Mouse (Mus musculus): Measurements from ENCODE around the gene Acyp2. TPM values are rescaled to one million over a fixed set of nuclear protein-coding genes. Genes with fewer than 3 reads are reported as not detected.

Acyp2 gene
- polyA plus RNA-seq, 1 experiment from 2014 or later = 50.0 TPM

DNA sequence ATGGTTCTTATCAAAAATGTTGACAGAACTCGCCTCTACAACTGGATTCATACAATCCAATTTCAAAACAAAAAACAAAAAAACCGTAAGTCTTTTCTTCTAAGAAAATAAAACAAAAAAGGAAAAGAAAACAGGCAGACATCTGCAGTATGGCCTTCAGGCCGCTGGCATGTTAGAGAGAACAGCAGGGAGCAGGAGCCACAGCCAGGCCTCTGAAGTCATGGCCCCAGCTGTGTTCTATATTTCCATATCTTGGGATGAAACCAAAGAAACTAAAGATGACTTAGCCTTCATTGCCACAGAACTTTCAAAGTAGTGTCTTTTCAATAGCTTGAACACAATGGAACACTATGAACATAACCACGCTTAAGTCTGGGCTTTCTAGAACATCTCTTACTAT is 31.2 kb downstream of the Acyp2 start:
- no peak overlapping the region for H3K4me3 ChIP-seq (replicated peaks; ENCODE audit: low read depth, low read length)
- H3K4me1 ChIP-seq (replicated peaks; ENCODE audit: insufficient read depth, low read length) = no peaks in the 10 kb centered on the region
- H3K27me3 ChIP-seq (ENCODE audit: insufficient read depth, low read length) = no peaks in the 10 kb centered on the region
- H3K27ac ChIP-seq = no peak overlapping the region
- H3K9me3 ChIP-seq (replicated peaks; ENCODE audit: low read length) = no peaks in the 10 kb centered on the region
- H3K9ac ChIP-seq (ENCODE audit: low read depth, low read length) = no peak overlapping the region
- ATAC-seq (replicated peaks; ENCODE audit: low FRiP score, low read depth) = no peak
- no peak overlapping the region for H3K4me2 ChIP-seq (ENCODE audit: low read length)
- peak; percentile 35 for DNase-seq (ENCODE audit: low spot score)
- H3K36me3 ChIP-seq (ENCODE audit: insufficient read depth, low read length) = no peaks in the 10 kb centered on the region
- 70% methylated on average over 4 of the region's 4 CpGs for WGBS
- no peak for TF ChIP-seq CTCF (IDR thresholded peaks at IDR 0.05; ENCODE audit: low read depth)

DNA sequence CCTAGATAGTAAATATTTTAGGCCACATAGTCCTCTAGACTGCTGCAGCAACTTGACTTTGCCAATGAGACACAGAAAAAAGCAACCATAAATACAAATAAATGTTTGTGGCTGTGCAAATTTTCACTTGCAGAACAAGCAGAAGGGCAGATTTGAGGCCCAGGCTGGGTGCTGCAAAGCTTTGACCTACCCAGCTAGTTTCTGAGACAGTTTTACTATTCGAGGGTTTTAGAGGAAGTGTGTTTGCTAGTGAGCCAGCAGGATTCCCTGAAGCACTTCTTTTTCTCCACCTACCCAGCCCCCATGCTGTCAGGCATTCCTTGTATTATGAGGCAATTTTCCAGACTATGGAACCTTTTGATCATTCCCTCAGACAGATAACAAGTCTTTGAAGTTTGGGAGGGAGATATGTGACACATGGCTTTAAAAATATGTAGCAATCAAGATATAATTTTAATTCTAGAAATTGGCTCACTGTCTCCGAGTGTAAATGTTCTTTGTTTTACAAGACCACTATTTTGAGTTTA is 31.8 kb downstream of the Acyp2 start:
- no peaks in the 10 kb centered on the region for H3K27me3 ChIP-seq (ENCODE audit: insufficient read depth, low read length)
- TF ChIP-seq CTCF (IDR thresholded peaks at IDR 0.05; ENCODE audit: low read depth) = no peak
- H3K27ac ChIP-seq = no peak overlapping the region
- no peak overlapping the region for H3K9ac ChIP-seq (ENCODE audit: low read depth, low read length)
- H3K4me1 ChIP-seq (replicated peaks; ENCODE audit: insufficient read depth, low read length) = no peaks in the 10 kb centered on the region
- H3K4me2 ChIP-seq (ENCODE audit: low read length) = no peak overlapping the region
- H3K4me3 ChIP-seq (replicated peaks; ENCODE audit: low read depth, low read length) = no peak overlapping the region
- ATAC-seq (replicated peaks; ENCODE audit: low FRiP score, low read depth) (no peak), DNase-seq (ENCODE audit: low spot score) (peak; percentile 16)
- 32% methylated on average over 2 of the region's 2 CpGs for WGBS
- H3K9me3 ChIP-seq (replicated peaks; ENCODE audit: low read length) = no peaks in the 10 kb centered on the region
- H3K36me3 ChIP-seq (ENCODE audit: insufficient read depth, low read length) = no peaks in the 10 kb centered on the region

DNA sequence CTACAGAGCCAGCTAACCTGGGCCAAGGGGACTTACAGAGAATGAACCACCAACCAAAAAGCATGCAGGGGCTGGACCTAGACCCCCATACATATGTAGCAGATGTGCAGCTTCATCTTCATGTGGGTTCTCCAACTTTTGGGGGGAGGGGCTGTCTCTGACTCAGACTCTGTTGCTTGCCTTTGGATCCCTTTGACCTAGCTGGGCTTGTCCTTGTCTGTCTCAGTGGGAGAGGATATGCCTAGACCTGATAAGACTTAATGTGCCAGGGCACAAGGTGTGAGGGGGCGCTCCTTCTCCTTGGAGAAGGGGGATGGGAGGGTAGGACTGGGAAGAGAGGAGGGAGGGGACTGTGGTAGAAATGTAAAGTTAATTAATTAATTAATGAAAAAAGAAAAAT is 33.4 kb downstream of the Acyp2 start:
- Histone ChIP-seq H3K27ac (no peak overlapping the region), H3K27me3 (ENCODE audit: insufficient read depth, low read length) (no peaks in the 10 kb centered on the region), H3K9ac (ENCODE audit: low read depth, low read length) (no peak overlapping the region), H3K36me3 (ENCODE audit: insufficient read depth, low read length) (no peaks in the 10 kb centered on the region), H3K4me2 (ENCODE audit: low read length) (no peak overlapping the region), H3K4me3 (replicated peaks; ENCODE audit: low read depth, low read length) (no peak overlapping the region), H3K9me3 (replicated peaks; ENCODE audit: low read length) (no peaks in the 10 kb centered on the region), H3K4me1 (replicated peaks; ENCODE audit: insufficient read depth, low read length) (no peaks in the 10 kb centered on the region)
- no peak for TF ChIP-seq CTCF (IDR thresholded peaks at IDR 0.05; ENCODE audit: low read depth)
- DNase-seq (ENCODE audit: low spot score) (no peak), ATAC-seq (replicated peaks; ENCODE audit: low FRiP score, low read depth) (no peak)
- WGBS = 74% methylated on average over 1 of the region's 1 CpGs

DNA sequence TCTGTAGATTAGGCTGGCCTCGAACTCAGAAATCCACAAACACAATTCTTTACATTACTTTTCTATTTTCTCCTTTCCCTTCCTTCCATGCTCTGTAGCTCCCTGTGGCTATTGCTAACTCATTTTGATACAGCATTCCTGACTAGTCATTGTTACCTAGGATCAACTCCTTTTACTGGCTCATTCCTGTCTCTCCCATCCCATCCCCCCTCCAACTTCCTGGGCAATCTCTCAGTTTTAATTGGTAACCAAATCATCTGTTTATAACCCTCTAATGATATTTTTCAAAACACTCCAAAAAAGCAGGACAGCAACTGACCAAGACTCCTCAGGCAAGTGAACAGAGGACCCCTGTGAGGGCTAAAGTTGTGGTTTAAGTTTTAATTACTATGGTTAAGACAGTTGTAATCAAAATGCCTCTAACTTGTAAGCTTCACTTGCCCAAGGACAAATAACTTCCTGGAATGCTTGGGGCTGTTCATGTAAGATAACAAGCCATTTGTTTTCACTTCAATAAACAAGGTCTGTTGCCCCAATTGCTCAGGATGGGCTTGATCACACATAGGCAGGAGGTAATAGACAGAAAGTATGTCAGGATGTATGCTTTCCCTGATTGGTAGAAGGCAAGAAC is 35.4 kb downstream of the Acyp2 start:
- DNase-seq (ENCODE audit: low spot score) (no peak), ATAC-seq (replicated peaks; ENCODE audit: low FRiP score, low read depth) (no peak)
- Histone ChIP-seq H3K4me1 (replicated peaks; ENCODE audit: insufficient read depth, low read length) (no peaks in the 10 kb centered on the region), H3K36me3 (ENCODE audit: insufficient read depth, low read length) (no peaks in the 10 kb centered on the region), H3K4me2 (ENCODE audit: low read length) (no peak overlapping the region), H3K9ac (ENCODE audit: low read depth, low read length) (no peak overlapping the region), H3K4me3 (replicated peaks; ENCODE audit: low read depth, low read length) (no peak overlapping the region), H3K27me3 (ENCODE audit: insufficient read depth, low read length) (no peaks in the 10 kb centered on the region), H3K9me3 (replicated peaks; ENCODE audit: low read length) (no peaks in the 10 kb centered on the region), H3K27ac (no peak overlapping the region)
- no peak for TF ChIP-seq CTCF (IDR thresholded peaks at IDR 0.05; ENCODE audit: low read depth)
- WGBS = 75% methylated on average over 1 of the region's 1 CpGs

DNA sequence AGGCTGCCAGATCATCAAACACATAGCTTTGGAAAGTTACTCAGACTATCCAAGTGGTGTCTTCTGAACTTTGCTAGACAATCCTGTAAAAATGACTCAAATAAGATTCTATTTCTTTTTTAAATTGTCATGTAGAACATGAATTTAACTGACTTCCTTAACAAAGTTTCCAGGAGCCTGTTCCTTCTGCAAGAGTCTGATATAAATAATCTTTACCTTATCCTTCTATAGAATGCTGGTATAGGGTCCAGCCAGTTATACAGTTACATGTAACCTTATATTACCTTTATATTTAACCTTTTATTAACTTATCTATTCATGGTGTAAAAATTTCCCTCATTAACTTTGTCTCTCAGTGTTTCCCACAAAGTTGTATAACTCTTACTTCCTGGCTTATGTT is 36.7 kb downstream of the Acyp2 start:
- Histone ChIP-seq H3K9me3 (replicated peaks; ENCODE audit: low read length) (no peaks in the 10 kb centered on the region), H3K4me3 (replicated peaks; ENCODE audit: low read depth, low read length) (no peak overlapping the region), H3K27me3 (ENCODE audit: insufficient read depth, low read length) (no peaks in the 10 kb centered on the region), H3K9ac (ENCODE audit: low read depth, low read length) (no peak overlapping the region), H3K36me3 (ENCODE audit: insufficient read depth, low read length) (no peaks in the 10 kb centered on the region), H3K4me1 (replicated peaks; ENCODE audit: insufficient read depth, low read length) (no peaks in the 10 kb centered on the region), H3K4me2 (ENCODE audit: low read length) (no peak overlapping the region), H3K27ac (no peak overlapping the region)
- no peak for ATAC-seq (replicated peaks; ENCODE audit: low FRiP score, low read depth)
- no peak for DNase-seq (ENCODE audit: low spot score)
- no peak for TF ChIP-seq CTCF (IDR thresholded peaks at IDR 0.05; ENCODE audit: low read depth)

DNA sequence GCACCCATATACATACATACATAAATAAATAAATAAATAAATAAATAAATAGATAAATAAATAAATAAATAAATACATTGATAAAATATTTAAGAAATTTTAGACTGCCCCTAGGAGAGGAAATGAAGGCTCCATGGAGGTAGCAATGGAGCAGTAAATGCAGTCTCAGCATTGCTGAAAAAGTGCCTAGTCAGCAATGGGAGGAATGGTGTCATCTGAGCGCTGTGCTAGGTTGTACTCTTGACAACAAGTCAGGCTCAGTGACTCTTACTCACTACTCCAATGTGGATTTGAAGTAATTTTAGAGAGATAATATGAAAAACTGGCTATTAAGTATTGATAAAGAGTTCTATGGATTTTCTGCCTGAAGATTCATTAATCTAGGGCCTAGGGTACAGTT is 40.1 kb downstream of the Acyp2 start:
- H3K9ac ChIP-seq (ENCODE audit: low read depth, low read length) = no peak overlapping the region
- H3K27me3 ChIP-seq (ENCODE audit: insufficient read depth, low read length) = no peaks in the 10 kb centered on the region
- WGBS = 90% methylated on average over 1 of the region's 1 CpGs
- H3K4me2 ChIP-seq (ENCODE audit: low read length) = no peak overlapping the region
- no peak for TF ChIP-seq CTCF (IDR thresholded peaks at IDR 0.05; ENCODE audit: low read depth)
- H3K9me3 ChIP-seq (replicated peaks; ENCODE audit: low read length) = no peaks in the 10 kb centered on the region
- no peak overlapping the region for H3K27ac ChIP-seq
- no peak for ATAC-seq (replicated peaks; ENCODE audit: low FRiP score, low read depth)
- DNase-seq (ENCODE audit: low spot score) = no peak
- no peak overlapping the region for H3K4me3 ChIP-seq (replicated peaks; ENCODE audit: low read depth, low read length)
- no peaks in the 10 kb centered on the region for H3K36me3 ChIP-seq (ENCODE audit: insufficient read depth, low read length)
- no peaks in the 10 kb centered on the region for H3K4me1 ChIP-seq (replicated peaks; ENCODE audit: insufficient read depth, low read length)

Measured in kidney, postnatal 0 days (tissue).